Mouse (Mus musculus) ES-Bruce4 (cell line): ENCODE data around the gene AU021092.

ENCODE experiments used
- CTCF ChIP-seq: IDR thresholded peaks from one replicate; pipeline ENCODE4 v1.8.1; 2011; ENCODE audit warnings: low read depth, low read length
- EP300 ChIP-seq: IDR thresholded peaks from 2 replicates; pipeline ENCODE4 v1.6.1; 2011; ENCODE audit warnings: low read depth, low read length; ENCODE audit not compliant: insufficient read depth
- POLR2A ChIP-seq: IDR thresholded peaks from one replicate; pipeline ENCODE4 v1.8.1; 2011; ENCODE audit warnings: low read length; ENCODE audit not compliant: insufficient read depth

DNA sequence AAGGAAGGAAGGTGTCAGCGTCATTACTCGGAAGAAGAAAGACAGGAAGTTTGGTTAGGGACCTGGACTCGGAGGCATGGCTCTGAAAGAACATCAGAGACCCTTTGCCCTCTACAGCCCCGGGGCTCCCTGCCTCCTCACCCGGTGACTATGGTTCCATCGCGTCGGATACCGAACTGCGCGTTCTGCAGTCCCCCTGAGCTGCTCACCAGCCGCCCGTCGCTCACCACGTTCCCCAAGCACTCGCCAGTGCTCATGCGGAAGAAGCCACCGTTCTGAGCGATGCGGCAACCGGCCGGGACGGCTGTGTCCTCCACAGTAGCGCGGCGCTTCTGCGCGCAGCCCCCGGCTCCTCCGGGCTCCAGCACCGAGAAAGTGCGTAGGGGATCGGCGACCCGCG, 18.9 kb downstream of the AU021092 start:
- TF ChIP-seq EP300 (no peak), CTCF (no peak), POLR2A (no peak)
